Mouse (Mus musculus) stomach, postnatal 0 days (tissue): Measurements from ENCODE around the gene Gm9821. TPM values are rescaled to one million over a fixed set of nuclear protein-coding genes. Genes with fewer than 3 reads are reported as not detected.

Source experiments
- ATAC-seq: fragments of 200-750 bp; cut with Nextera tagmentation; 2 replicates; pipeline ENCODE4 v1.8.0; 2017; ENCODE audit not compliant: low FRiP score, low TSS enrichment
- DNase-seq: peaks from one replicate; pipeline ENCODE4 v3.0.0-alpha.2; 2016; ENCODE audit warnings: low spot score
- H3K27ac ChIP-seq: fragments of 300-500 bp; sonication (generic); replicated peaks from 2 replicates; pipeline ENCODE4 v1.5.1; 2014; ENCODE audit warnings: mild to moderate bottlenecking, control low read depth
- H3K27me3 ChIP-seq: fragments of 300-500 bp; sonication (generic); 2 replicates; pipeline ENCODE4 v1.6.1; 2014; ENCODE audit warnings: low read length; ENCODE audit not compliant: control insufficient read depth, insufficient read depth
- H3K36me3 ChIP-seq: fragments of 300-500 bp; sonication (generic); 2 replicates; pipeline ENCODE4 v1.6.1; 2014; ENCODE audit warnings: low read length, mixed read lengths; ENCODE audit not compliant: control insufficient read depth, insufficient read depth
- H3K4me1 ChIP-seq: fragments of 300-500 bp; sonication (generic); replicated peaks from 2 replicates; pipeline ENCODE4 v1.6.1; 2014; ENCODE audit warnings: antibody characterized with exemption; ENCODE audit not compliant: control insufficient read depth, insufficient read depth
- H3K4me2 ChIP-seq: fragments of 300-500 bp; sonication (generic); replicated peaks from 2 replicates; pipeline ENCODE4 v1.6.1; 2014; ENCODE audit warnings: low read depth, mild to moderate bottlenecking, control low read depth, moderate library complexity
- H3K4me3 ChIP-seq: fragments of 300-500 bp; sonication (generic); 2 replicates; pipeline ENCODE4 v1.5.1; 2014; ENCODE audit warnings: low read depth, low read length, control low read depth
- H3K9ac ChIP-seq: fragments of 300-500 bp; sonication (generic); 2 replicates; pipeline ENCODE4 v1.6.1; 2014; ENCODE audit warnings: mild to moderate bottlenecking, low read length, control low read depth, mixed read lengths
- H3K9me3 ChIP-seq: fragments of 300-500 bp; sonication (generic); 2 replicates; pipeline ENCODE4 v1.6.1; 2016; ENCODE audit warnings: low read length; ENCODE audit not compliant: control insufficient read depth
- CTCF ChIP-seq: IDR thresholded peaks from 2 replicates; pipeline ENCODE4 v1.5.1; 2016; ENCODE audit warnings: antibody characterized with exemption, low read depth, mild to moderate bottlenecking, moderate library complexity
- EP300 ChIP-seq: optimal IDR thresholded peaks from 2 replicates; pipeline ENCODE3; 2016; ENCODE audit warnings: antibody characterized with exemption
- WGBS: fragments of 180-500 bp; shearing (Covaris S2); extraction: QIAGEN DNeasy Blood & Tissue Kit; methylation state at CpG from one replicate; pipeline ENCODE4 v1.1.7; 2014; 5-methylcytosine and 5-hydroxymethylcytosine counted together
- polyA plus RNA-seq: library from polyadenylated mRNA; unstranded; fragments of >200 nt; fragmentation: Nextera tagmentation; extraction: Ambion mirVana; gene quantifications from 2 replicates; pipeline ENCODE4 v1.2.1, GENCODE M21; 2015

Gene Gm9821
- polyA plus RNA-seq, 1 experiment from 2014 or later: 0.15 TPM

GRCm38 (mm10) chr2:91923415-91924337, 21.8 kb upstream of the Gm9821 start:
- Histone ChIP-seq H3K4me1 (peaks cover 10% of the 10 kb centered on the region), H3K4me3 (peak overlapping the region; percentile 53), H3K9ac (no peak overlapping the region), H3K9me3 (no peaks in the 10 kb centered on the region), H3K27ac (no peak overlapping the region), H3K27me3 (peaks cover 4% of the 10 kb centered on the region; the same call in 1 of the 2 replicates), H3K36me3 (no peaks in the 10 kb centered on the region), H3K4me2 (peak overlapping the region; percentile 95)
- peak; percentile 84 for TF ChIP-seq CTCF
- TF ChIP-seq EP300: no peak
- ATAC-seq: peak; percentile 38; the same call in 1 of the 2 replicates
- peak; percentile 82 for DNase-seq
- WGBS: 4% methylated on average over 54 of the region's 54 CpGs

GRCm38 (mm10) chr2:91924726-91925125, 20.8 kb upstream of the Gm9821 start:
- H3K9ac ChIP-seq: no peak overlapping the region
- peaks cover 10% of the 10 kb centered on the region for H3K4me1 ChIP-seq
- no peaks in the 10 kb centered on the region for H3K36me3 ChIP-seq
- H3K9me3 ChIP-seq: no peaks in the 10 kb centered on the region
- WGBS: 76% methylated on average over 1 of the region's 1 CpGs
- peaks cover 4% of the 10 kb centered on the region; the same call in 1 of the 2 replicates for H3K27me3 ChIP-seq
- DNase-seq (no peak), ATAC-seq (no peak)
- no peak overlapping the region for H3K4me2 ChIP-seq
- TF ChIP-seq EP300: no peak
- no peak for TF ChIP-seq CTCF
- no peak overlapping the region for H3K4me3 ChIP-seq
- no peak overlapping the region for H3K27ac ChIP-seq

GRCm38 (mm10) chr2:91925442-91925841, 20.1 kb upstream of the Gm9821 start:
- H3K9me3 ChIP-seq: no peaks in the 10 kb centered on the region
- DNase-seq (no peak), ATAC-seq (no peak)
- no peak overlapping the region for H3K9ac ChIP-seq
- H3K27ac ChIP-seq: no peak overlapping the region
- peaks cover 4% of the 10 kb centered on the region; the same call in 1 of the 2 replicates for H3K27me3 ChIP-seq
- 61% methylated on average over 15 of the region's 15 CpGs for WGBS
- no peaks in the 10 kb centered on the region for H3K36me3 ChIP-seq
- TF ChIP-seq CTCF: no peak
- no peak for TF ChIP-seq EP300
- H3K4me2 ChIP-seq: no peak overlapping the region
- peaks cover 11% of the 10 kb centered on the region for H3K4me1 ChIP-seq
- no peak overlapping the region for H3K4me3 ChIP-seq

GRCm38 (mm10) chr2:91926949-91927348, 18.6 kb upstream of the Gm9821 start, which contains the start of gene Chrm4:
Chrm4 (plus strand) TSS chr2:91927249.
- ATAC-seq: no peak
- Histone ChIP-seq H3K27me3 (peaks cover 4% of the 10 kb centered on the region; the same call in 1 of the 2 replicates), H3K27ac (no peak within 1 kb of the TSS), H3K36me3 (no peaks in the 10 kb centered on the region), H3K4me2 (no peak within 1 kb of the TSS), H3K9ac (no peak within 1 kb of the TSS), H3K4me3 (peak within 1 kb of the TSS; percentile 2; the same call in 1 of the 2 replicates), H3K9me3 (no peaks in the 10 kb centered on the region), H3K4me1 (peaks cover 11% of the 10 kb centered on the region)
- 77% methylated on average over 3 of the region's 3 CpGs for WGBS
- no peak for DNase-seq
- no peak for TF ChIP-seq CTCF
- no peak for TF ChIP-seq EP300

- 44% methylated on average over 34 of the region's 34 CpGs for whole genome bisulfite sequencing
- Histone ChIP-seq H3K9ac (no peak overlapping the region), H3K4me3 (peak overlapping the region; percentile 2; the same call in 1 of the 2 replicates), H3K27me3 (peaks cover 4% of the 10 kb centered on the region; the same call in 1 of the 2 replicates), H3K4me1 (peaks cover 7% of the 10 kb centered on the region), H3K27ac (no peak overlapping the region), H3K36me3 (no peaks in the 10 kb centered on the region), H3K9me3 (no peaks in the 10 kb centered on the region), H3K4me2 (no peak overlapping the region)
- DNase-seq: peak; percentile 83
- no peak for ATAC-seq
- TF ChIP-seq EP300: no peak
- TF ChIP-seq CTCF: peak; percentile 77
Observed at GRCm38 (mm10) chr2:91927826-91928533, 17.5 kb upstream of the Gm9821 start.
